Mouse (Mus musculus) cerebellum, postnatal 14 days (tissue): ENCODE results near the gene Rnf208.
"Not testable (repeated sequence)": the region's sequence is repeated elsewhere in the genome, so short reads cannot be mapped to it uniquely, and the experiment has no call there.

ENCODE experiments used
- DNase-seq, 2 experiments: peaks; one replicate each; pipeline ENCODE4 v3.0.0; 2021; ENCODE audit warnings: mixed read lengths in 2 of 2

Rnf208 gene

GRCm38 (mm10) chr2:25246183-25247072, 4.4 kb downstream of the Rnf208 start, which contains the start of gene AL732309.1:
Gene AL732309.1, minus strand, starts transcription at chr2:25246863.
- DNase-seq, result peak in 1 of 2 experiments; percentile 56

DNA sequence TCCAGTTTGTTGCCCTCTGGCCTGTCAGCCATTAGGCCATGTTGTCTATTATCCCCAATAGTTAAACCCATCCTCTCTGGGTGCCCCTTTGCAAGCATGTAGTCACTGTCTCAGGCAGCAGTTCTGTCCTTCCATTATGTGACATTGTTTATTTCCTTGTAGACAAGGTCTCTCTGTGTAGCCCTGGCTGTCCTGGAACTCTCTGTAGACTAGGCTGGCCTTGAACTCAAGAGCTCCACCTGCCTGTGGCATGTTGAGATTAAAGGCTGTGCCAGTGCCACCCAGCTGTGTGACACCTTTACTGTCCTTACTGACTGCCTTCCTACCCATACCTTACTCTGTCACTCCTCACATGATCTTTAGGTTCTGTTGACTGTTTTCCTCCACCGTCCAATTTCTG, 10.3 kb downstream of the Rnf208 start:
- peak in 1 of 2 experiments; percentile 43 for DNase-seq

- DNase-seq, result peak; percentile 91 to 94
These were observed 13.3 kb downstream of the Rnf208 start, which contains the start of gene Tmem203 for GRCm38 (mm10) chr2:25255284-25255779. Gene Tmem203, plus strand, starts transcription at chr2:25255439.

GRCm38 (mm10) chr2:25256443-25257109, 14.5 kb downstream of the Rnf208 start:
- peak; percentile 76 to 82 for DNase-seq

- DNase-seq, result not testable (repeated sequence)
These were observed 15.2 kb downstream of the Rnf208 start for GRCm38 (mm10) chr2:25257250-25257649.

- DNase-seq, result peak in 1 of 2 experiments; percentile 51
These were observed 16.8 kb downstream of the Rnf208 start for GRCm38 (mm10) chr2:25258887-25259286.

- DNase-seq, result no peak
These were observed 19.8 kb downstream of the Rnf208 start for GRCm38 (mm10) chr2:25261870-25262269.

GRCm38 (mm10) chr2:25262291-25262767, 20.3 kb downstream of the Rnf208 start, which contains the start of gene Tprn:
Gene Tprn, plus strand, starts transcription at chr2:25262618.
- peak; percentile 98 for DNase-seq

- peak; percentile 88 to 90 for DNase-seq
These were observed 21.0 kb downstream of the Rnf208 start for GRCm38 (mm10) chr2:25262795-25263622.

GRCm38 (mm10) chr2:25263623-25264285, 21.7 kb downstream of the Rnf208 start:
- DNase-seq, result peak; percentile 69 to 70

- peak in 1 of 2 experiments; percentile 46 for DNase-seq
These were observed 22.2 kb downstream of the Rnf208 start for GRCm38 (mm10) chr2:25264286-25264660.

DNA sequence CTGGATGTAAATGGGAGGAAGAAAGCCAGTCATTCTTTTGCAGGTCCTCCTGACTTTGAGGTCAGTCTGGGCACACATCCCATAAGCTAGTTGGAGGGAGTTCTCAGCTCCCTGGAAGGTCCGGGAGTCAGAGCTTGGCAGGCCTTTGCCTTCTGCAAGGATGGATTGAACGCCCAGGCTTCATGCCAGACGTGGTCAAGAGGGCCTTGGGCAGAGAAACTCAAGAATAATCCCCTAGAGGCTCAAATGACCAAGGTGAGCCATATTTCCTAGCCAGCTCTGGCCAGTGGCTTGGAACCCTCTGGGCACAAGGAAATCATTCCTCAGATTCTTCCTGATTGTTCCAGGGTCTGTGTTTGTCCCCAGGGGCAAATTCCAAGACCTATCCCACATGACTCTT, 22.8 kb downstream of the Rnf208 start:
- DNase-seq, result peak; percentile 95 to 96

DNA sequence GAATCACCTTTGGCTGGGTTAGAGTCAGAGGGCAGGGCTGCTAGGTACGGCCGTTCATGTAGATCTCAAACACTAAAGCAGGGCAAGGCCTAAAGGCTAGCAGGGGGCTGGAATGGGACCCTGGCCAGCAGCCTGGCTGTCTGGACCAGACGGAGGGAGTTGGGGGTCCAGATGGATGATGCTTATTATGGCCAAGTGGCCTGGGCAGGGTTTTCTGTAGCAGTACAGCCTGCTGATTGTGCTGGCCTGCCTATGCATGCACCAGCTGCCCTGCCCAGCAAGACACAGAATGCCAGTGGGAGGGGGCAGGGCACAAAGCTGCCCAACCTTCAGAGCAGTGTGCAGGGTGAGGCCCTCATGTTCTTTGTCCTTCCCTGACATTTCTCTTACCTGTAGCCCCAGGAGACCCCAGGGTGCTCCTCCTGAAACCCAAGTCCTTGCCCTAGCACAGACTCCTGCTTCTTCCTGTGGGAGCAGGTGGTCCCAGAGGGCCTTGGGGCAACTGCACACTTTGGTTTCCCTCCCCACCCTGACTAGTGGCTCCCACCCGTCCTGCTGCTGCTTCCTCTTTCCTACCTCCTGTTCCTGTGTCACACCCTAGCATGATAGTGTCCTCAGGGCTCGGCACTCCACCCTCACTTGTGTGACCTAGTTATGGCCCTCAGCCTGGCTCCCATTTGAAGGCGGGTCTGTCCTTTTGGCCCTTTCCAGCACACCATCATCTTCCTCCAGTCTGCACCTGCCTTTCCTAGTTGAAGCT, 24.0 kb downstream of the Rnf208 start:
- DNase-seq, result peak; percentile 98 to 99

DNA sequence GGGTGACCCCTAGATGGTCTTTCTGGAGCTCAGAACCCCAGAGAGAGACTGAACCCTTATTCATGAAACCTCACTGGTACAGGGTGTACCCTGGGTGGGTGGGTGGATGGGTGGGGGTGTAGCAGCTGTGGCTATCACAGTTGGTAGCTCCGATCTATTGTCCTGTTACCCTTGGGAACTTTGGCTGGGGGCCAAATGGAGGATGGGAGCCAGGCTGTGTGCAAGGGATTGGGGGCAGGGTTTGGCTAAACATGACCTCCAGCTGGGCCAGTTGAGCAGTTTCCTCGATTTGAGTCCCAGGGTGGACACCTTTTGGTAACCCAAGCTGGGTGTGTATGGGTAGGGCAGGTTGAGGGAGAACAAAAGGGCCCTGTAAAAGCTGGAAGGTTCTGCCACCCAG, 24.7 kb downstream of the Rnf208 start:
- DNase-seq, result peak; percentile 90 to 93

GRCm38 (mm10) chr2:25267241-25267640, 25.2 kb downstream of the Rnf208 start:
- peak; percentile 75 to 76 for DNase-seq

- peak; percentile 54 to 60 for DNase-seq
These were observed 25.8 kb downstream of the Rnf208 start for GRCm38 (mm10) chr2:25267746-25268309.

- peak; percentile 98 to 99 for DNase-seq
These were observed 29.9 kb downstream of the Rnf208 start, which contains the start of the genes Ssna1 and Anapc2 for GRCm38 (mm10) chr2:25271827-25272511. Gene Ssna1, minus strand, starts transcription at chr2:25272438. Gene Anapc2, plus strand, starts transcription at chr2:25272478.

- no peak for DNase-seq
These were observed 30.5 kb downstream of the Rnf208 start for GRCm38 (mm10) chr2:25272515-25272914.

- DNase-seq, result no peak
These were observed 31.0 kb downstream of the Rnf208 start for GRCm38 (mm10) chr2:25273010-25273409.
